Mouse (Mus musculus): ENCODE data around the gene Rorc.

DNA sequence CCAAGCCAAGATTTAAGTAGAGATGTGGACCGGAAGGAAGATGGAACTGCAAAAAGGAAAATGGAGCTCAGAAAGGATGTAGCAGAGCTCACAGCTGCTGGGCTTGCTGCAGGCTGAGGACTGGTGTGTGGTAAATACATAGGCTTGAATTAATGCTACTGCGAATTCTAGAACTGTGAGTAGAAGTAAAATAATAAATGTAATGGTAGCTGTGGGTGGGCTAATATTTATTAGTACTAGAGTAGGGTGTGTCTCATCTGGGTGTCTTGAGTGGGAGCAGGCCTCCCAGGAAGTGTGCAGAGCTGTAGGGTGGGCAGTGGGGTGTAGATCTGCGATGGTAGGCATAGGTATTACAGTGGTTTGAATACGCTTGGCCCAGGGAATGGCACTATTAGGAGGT lies 38.2 kb upstream of the Rorc start:
- no peak for TF ChIP-seq POLR2A (IDR thresholded peaks at IDR 0.05; ENCODE audit: borderline replicate concordance, low read depth, low read length)
- no peak for TF ChIP-seq CTCF (IDR thresholded peaks at IDR 0.05; ENCODE audit: low read depth, low read length)

Data from bone marrow macrophage, adult 2 months (primary cell).